Mouse (Mus musculus): ENCODE data around the gene 1700001C19Rik.

DNA sequence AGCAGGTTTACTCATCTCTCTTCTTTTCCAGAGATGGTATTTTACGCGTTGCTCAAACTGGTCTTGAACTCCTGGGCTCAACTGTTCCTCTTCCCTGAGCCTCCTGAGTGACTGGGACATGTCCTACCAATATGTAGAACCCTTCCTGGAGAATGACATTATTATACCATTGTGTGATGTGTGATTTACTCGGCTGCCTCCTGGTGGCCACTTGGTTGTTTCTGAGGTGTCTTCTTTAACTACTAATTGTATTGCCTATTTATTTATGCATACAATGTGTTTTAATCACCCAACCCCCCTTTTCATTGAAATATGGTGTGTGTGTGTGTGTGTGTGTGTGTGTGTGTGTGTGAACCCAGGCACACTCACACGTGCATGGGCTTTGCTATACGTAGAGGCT lies 6.4 kb downstream of the 1700001C19Rik start:
- TF ChIP-seq CTCF (IDR thresholded peaks at IDR 0.05; ENCODE audit: low read depth) (peak; percentile 66), EP300 (optimal IDR thresholded peaks at IDR 0.05) (no peak)
